8 mouse cellular contexts compared by ENCODE assay signal in genomic region chr3:95230495-95231297, GRCm38 (mm10). TPM values are rescaled to one million over a fixed set of nuclear protein-coding genes. Genes with fewer than 3 reads are reported as not detected.
A peak's percentile ranks its signal among the peaks of the same experiment; 100 is the strongest.
DNase-seq lines count a peak whose midpoint lies in the region; ATAC-seq lines count a peak whose summit lies in the region.

No protein-coding gene starts in this region.

- H3K27me3 ChIP-seq in intestine, embryonic 15.5 days (replicated peaks), result no peaks in the 10 kb centered on the region
- no peaks in the 10 kb centered on the region for H3K27me3 ChIP-seq in lung, embryonic 15.5 days
- no peaks in the 10 kb centered on the region for H3K27me3 ChIP-seq in splenic B cell, adult 2 months (ENCODE audit: control insufficient read depth, insufficient read depth, low read length, poor library complexity, severe bottlenecking)

- peak; percentile 42 to 49 for DNase-seq in heart, adult 18-20 months
- DNase-seq in heart, adult 8-10 months (ENCODE audit: low spot score), result no peak
- peak; percentile 23 for DNase-seq in splenic B cell, adult 2 months (ENCODE audit: low read depth, low spot score)
- no peak for DNase-seq in right cerebral cortex, postnatal 36 days (ENCODE audit: low spot score in 2 of 2)
- DNase-seq in urinary bladder, adult 2 months (ENCODE audit: low spot score), result no peak

- H3K4me3 ChIP-seq in intestine, embryonic 15.5 days (replicated peaks), result peak overlapping the region; percentile 87
- peak overlapping the region; percentile 88 for H3K4me3 ChIP-seq in lung, embryonic 15.5 days

- peaks cover 14% of the 10 kb centered on the region for H3K4me1 ChIP-seq in intestine, embryonic 15.5 days (replicated peaks)
- H3K4me1 ChIP-seq in lung, embryonic 15.5 days, result peaks cover 29% of the 10 kb centered on the region

- no peaks in the 10 kb centered on the region for H3K9me3 ChIP-seq in intestine, embryonic 15.5 days
- H3K9me3 ChIP-seq in lung, embryonic 15.5 days, result no peaks in the 10 kb centered on the region

- peak; percentile 41; the same call in 1 of the 2 replicates for ATAC-seq in erythroblast, adult 5-6 weeks (replicated peaks; ENCODE audit: low FRiP score, poor library complexity, severe bottlenecking)
- peak; percentile 16; the same call in 1 of the 2 replicates for ATAC-seq in intestine, embryonic 15.5 days
- ATAC-seq in lung, embryonic 15.5 days (ENCODE audit: borderline replicate concordance, extremely low read depth, low FRiP score, low TSS enrichment), result no peak

- peaks cover 38% of the 10 kb centered on the region for H3K36me3 ChIP-seq in intestine, embryonic 15.5 days
- H3K36me3 ChIP-seq in lung, embryonic 15.5 days, result peaks cover 42% of the 10 kb centered on the region
- peaks cover 16% of the 10 kb centered on the region for H3K36me3 ChIP-seq in splenic B cell, adult 2 months (ENCODE audit: control insufficient read depth, insufficient read depth, low read length, poor library complexity, severe bottlenecking)

- 47% methylated on average over 8 of the region's 8 CpGs for WGBS in intestine, embryonic 15.5 days
- WGBS in lung, embryonic 15.5 days, result 41% methylated on average over 8 of the region's 8 CpGs

- peak overlapping the region; percentile 86 for H3K4me2 ChIP-seq in intestine, embryonic 15.5 days (replicated peaks)
- peak overlapping the region; percentile 86 for H3K4me2 ChIP-seq in lung, embryonic 15.5 days

- H3K9ac ChIP-seq in intestine, embryonic 15.5 days, result peak overlapping the region; percentile 17; the same call in 1 of the 2 replicates
- peak overlapping the region; percentile 96 for H3K9ac ChIP-seq in lung, embryonic 15.5 days

- H3K27ac ChIP-seq in intestine, embryonic 15.5 days, result peak overlapping the region; percentile 97
- peak overlapping the region; percentile 98 for H3K27ac ChIP-seq in lung, embryonic 15.5 days

RNA-seq across cellular contexts. Expression of gene Mllt11, which starts 1.3 kb away (rescaled TPM):
- total RNA-seq in heart, adult 18-20 months (2021), result 1 to 10 TPM; 6.8 to 8.6 TPM
- total RNA-seq in heart, adult 8-10 months (2022), result 10 to 100 TPM in 2 of 4 experiments, 1 to 10 TPM in 2; 5.5 to 11.3 (median 9.5) TPM
- total RNA-seq in erythroblast, adult 5-6 weeks (2015; ENCODE audit: low replicate concordance), result 3.1 TPM in 1 of 2 replicates, not detected in the other
- total RNA-seq in erythroblast, adult 5-6 weeks (2017; ENCODE audit: low replicate concordance), result 0.14 TPM in 1 of 2 replicates, not detected in the other
- polyA plus RNA-seq in intestine, embryonic 15.5 days (2015; fragmentation: Nextera tagmentation; extraction: Ambion mirVana), result 19.0 and 20.2 TPM in 2 replicates
- polyA plus RNA-seq in lung, embryonic 15.5 days (2015; fragmentation: Nextera tagmentation; extraction: Ambion mirVana), result 10.7 and 11.6 TPM in 2 replicates
- polyA plus RNA-seq in urinary bladder, adult 2 months (2012; rRNA removed), result 11.0 and 15.4 TPM in 2 replicates

RNA-seq across cellular contexts. Expression of gene Cdc42se1, which starts 2.2 kb away (rescaled TPM):
- 10 to 100 TPM; 19.3 to 21.8 TPM for total RNA-seq in heart, adult 18-20 months (2021)
- 10 to 100 TPM; 17.0 to 22.8 (median 20.4) TPM for total RNA-seq in heart, adult 8-10 months (2022)
- 35.9 and 53.4 TPM in 2 replicates for total RNA-seq in erythroblast, adult 5-6 weeks (2015; ENCODE audit: low replicate concordance)
- total RNA-seq in erythroblast, adult 5-6 weeks (2017; ENCODE audit: low replicate concordance), result 12.8 and 21.5 TPM in 2 replicates
- 70.2 and 74.3 TPM in 2 replicates for polyA plus RNA-seq in intestine, embryonic 15.5 days (2015; fragmentation: Nextera tagmentation; extraction: Ambion mirVana)
- polyA plus RNA-seq in lung, embryonic 15.5 days (2015; fragmentation: Nextera tagmentation; extraction: Ambion mirVana), result 111 and 115 TPM in 2 replicates
- polyA plus RNA-seq in urinary bladder, adult 2 months (2012; rRNA removed), result 77.2 and 92.7 TPM in 2 replicates

RNA-seq across cellular contexts. Expression of gene Gm128, which starts 10.7 kb away (rescaled TPM):
- not detected for total RNA-seq in heart, adult 18-20 months (2021)
- not detected for total RNA-seq in heart, adult 8-10 months (2022)
- not detected in 2 replicates for total RNA-seq in erythroblast, adult 5-6 weeks (2015; ENCODE audit: low replicate concordance)
- total RNA-seq in erythroblast, adult 5-6 weeks (2017; ENCODE audit: low replicate concordance), result not detected in 2 replicates
- 0.16 and 0.20 TPM in 2 replicates for polyA plus RNA-seq in intestine, embryonic 15.5 days (2015; fragmentation: Nextera tagmentation; extraction: Ambion mirVana)
- polyA plus RNA-seq in lung, embryonic 15.5 days (2015; fragmentation: Nextera tagmentation; extraction: Ambion mirVana), result 0.32 and 0.60 TPM in 2 replicates
- polyA plus RNA-seq in urinary bladder, adult 2 months (2012; rRNA removed), result 0.47 and 0.58 TPM in 2 replicates

RNA-seq across cellular contexts. Expression of gene Gabpb2, which starts 13.0 kb away (rescaled TPM):
- total RNA-seq in heart, adult 18-20 months (2021), result 10 to 100 TPM; 11.2 to 13.9 TPM
- total RNA-seq in heart, adult 8-10 months (2022), result 10 to 100 TPM; 12.2 to 13.9 (median 13.2) TPM
- total RNA-seq in erythroblast, adult 5-6 weeks (2015; ENCODE audit: low replicate concordance), result 12.5 and 16.1 TPM in 2 replicates
- total RNA-seq in erythroblast, adult 5-6 weeks (2017; ENCODE audit: low replicate concordance), result 38.1 and 40.8 TPM in 2 replicates
- polyA plus RNA-seq in intestine, embryonic 15.5 days (2015; fragmentation: Nextera tagmentation; extraction: Ambion mirVana), result 8.0 and 8.5 TPM in 2 replicates
- 9.9 and 11.2 TPM in 2 replicates for polyA plus RNA-seq in lung, embryonic 15.5 days (2015; fragmentation: Nextera tagmentation; extraction: Ambion mirVana)
- polyA plus RNA-seq in urinary bladder, adult 2 months (2012; rRNA removed), result 21.4 and 21.9 TPM in 2 replicates

RNA-seq across cellular contexts. Expression of gene Bnipl, which starts 20.3 kb away (rescaled TPM):
- total RNA-seq in heart, adult 18-20 months (2021), result not detected
- total RNA-seq in heart, adult 8-10 months (2022), result not detected
- total RNA-seq in erythroblast, adult 5-6 weeks (2015; ENCODE audit: low replicate concordance), result not detected in 2 replicates
- total RNA-seq in erythroblast, adult 5-6 weeks (2017; ENCODE audit: low replicate concordance), result 0.68 TPM in 1 of 2 replicates, not detected in the other
- 0.36 and 0.56 TPM in 2 replicates for polyA plus RNA-seq in intestine, embryonic 15.5 days (2015; fragmentation: Nextera tagmentation; extraction: Ambion mirVana)
- 4.0 and 4.1 TPM in 2 replicates for polyA plus RNA-seq in lung, embryonic 15.5 days (2015; fragmentation: Nextera tagmentation; extraction: Ambion mirVana)
- 13.5 and 15.1 TPM in 2 replicates for polyA plus RNA-seq in urinary bladder, adult 2 months (2012; rRNA removed)

Comparison
In these comparisons a context has a peak if more than half of its experiments do, and no peak if none do; other contexts are left out.
1. DNase-seq: peak in heart, adult 18-20 months (2 of 2) and splenic B cell, adult 2 months (single experiment); none in heart, adult 8-10 months (single experiment), right cerebral cortex, postnatal 36 days (0 of 2) and urinary bladder, adult 2 months (single experiment).